8 mouse cellular contexts compared by ENCODE assay signal in the genomic region with DNA sequence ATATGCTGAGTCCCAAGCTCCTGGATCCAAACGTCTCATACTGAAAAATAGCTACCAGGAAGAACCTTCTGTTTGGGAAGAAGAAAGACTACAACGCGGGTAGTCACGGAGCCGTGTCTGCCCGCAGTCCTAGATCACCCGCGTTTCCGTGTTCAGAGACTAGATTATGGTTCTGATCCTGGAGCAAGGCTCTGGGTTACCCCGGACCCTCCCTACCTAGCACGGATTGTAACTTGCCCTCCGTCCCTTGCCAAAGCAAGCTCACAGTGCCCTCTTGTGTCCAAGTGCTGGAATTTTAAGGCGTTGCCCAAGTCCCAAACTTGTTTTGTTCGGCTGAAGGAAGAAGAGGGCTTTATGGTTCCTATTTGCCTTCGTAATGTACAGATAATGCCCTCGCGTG. TPM values are rescaled to one million over a fixed set of nuclear protein-coding genes. Genes with fewer than 3 reads are reported as not detected.
DNase-seq lines count a peak whose midpoint lies in the region; ATAC-seq and TF ChIP-seq lines count a peak whose summit lies in the region.

No protein-coding gene starts in this region.

- no peaks in the 10 kb centered on the region for H3K36me3 ChIP-seq in lung, embryonic 15.5 days

- ATAC-seq in Patski, result peak; percentile 69
- peak; percentile 67 for ATAC-seq in frontal cortex, adult (ENCODE audit: low TSS enrichment)
- ATAC-seq in hematopoietic stem cell, adult 5-6 weeks (replicated peaks in 1 of 2; ENCODE audit: insufficient read depth in 1 of 2, low FRiP score in 2 of 2, low TSS enrichment in 1 of 2, low read depth in 1 of 2, poor library complexity in 2 of 2, severe bottlenecking in 2 of 2), result peak; percentile 81 to 90
- ATAC-seq in lung, embryonic 15.5 days (ENCODE audit: borderline replicate concordance, extremely low read depth, low FRiP score, low TSS enrichment), result peak; percentile 31; the same call in 1 of the 2 replicates
- no peak for ATAC-seq in erythroid progenitor cell, adult 5-6 weeks (replicated peaks; ENCODE audit: low FRiP score, poor library complexity, severe bottlenecking)

- H3K4me1 ChIP-seq in cerebellum, adult 2 months (ENCODE audit: control insufficient read depth, insufficient read depth, low read length), result no peaks in the 10 kb centered on the region
- H3K4me1 ChIP-seq in lung, embryonic 15.5 days, result peaks cover 22% of the 10 kb centered on the region

- no peaks in the 10 kb centered on the region for H3K9me3 ChIP-seq in lung, embryonic 15.5 days

- peak; percentile 94 for TF ChIP-seq CTCF in Patski (IDR thresholded peaks at IDR 0.05)
- TF ChIP-seq CTCF in cerebellum, adult 2 months (IDR thresholded peaks at IDR 0.05; ENCODE audit: borderline replicate concordance, insufficient read depth, low read depth, low read length), result peak; percentile 97

- no peak overlapping the region for H3K9ac ChIP-seq in lung, embryonic 15.5 days

- peak overlapping the region; percentile 96 for H3K4me2 ChIP-seq in lung, embryonic 15.5 days

- H3K27ac ChIP-seq in cerebellum, adult 2 months (ENCODE audit: insufficient read depth, low read length), result no peak overlapping the region
- no peak overlapping the region for H3K27ac ChIP-seq in lung, embryonic 15.5 days

- 2% methylated on average over 17 of the region's 17 CpGs for WGBS in cerebellum, adult 2 months
- WGBS in lung, embryonic 15.5 days, result 2% methylated on average over 17 of the region's 17 CpGs

- DNase-seq in Patski (ENCODE audit: low read depth, low spot score), result peak; percentile 17
- peak; percentile 60 to 64 for DNase-seq in cerebellum, adult 2 months
- DNase-seq in layer of hippocampus, adult 8-10 months (ENCODE audit: low spot score in 2 of 2), result peak; percentile 64 to 74
- DNase-seq in ovary, postnatal 36 days (ENCODE audit: low spot score), result peak; percentile 58

- H3K27me3 ChIP-seq in Patski, result peaks cover 51% of the 10 kb centered on the region
- peaks cover 2% of the 10 kb centered on the region; the same call in 1 of the 2 replicates for H3K27me3 ChIP-seq in cerebellum, adult 2 months (ENCODE audit: control insufficient read depth, insufficient read depth, low read length)
- H3K27me3 ChIP-seq in lung, embryonic 15.5 days, result no peaks in the 10 kb centered on the region

- TF ChIP-seq POLR2A in cerebellum, adult 2 months (IDR thresholded peaks at IDR 0.05; ENCODE audit: borderline replicate concordance, insufficient read depth, low read length), result no peak

- CTCF ChIA-PET in Patski (lab: Charles Lee), result interaction anchor here (0.6 to 1.9 kb wide), 7 partner anchors 9 to 106 kb away, joined by 3 to 7 read pairs (median 3); no protein-coding TSS in a partner anchor

- POLR2A ChIA-PET in Patski (lab: Charles Lee), result no interaction called here

- H3K4me3 ChIP-seq in cerebellum, adult 2 months (replicated peaks; ENCODE audit: insufficient read depth, low read depth, low read length), result peak overlapping the region; percentile 1
- H3K4me3 ChIP-seq in lung, embryonic 15.5 days, result peak overlapping the region; percentile 23

- in situ Hi-C loops in Patski (cut with MboI; ENCODE audit: low pct_unique_long_range_greater_than_20kb), result loop anchor here (10.0 kb wide), 2 partner anchors 622 to 882 kb away; no protein-coding TSS in a partner anchor

RNA-seq across cellular contexts. Expression of a gene that starts 1.9 kb away (rescaled TPM):
- 0.08 TPM for polyA plus RNA-seq in Patski (2021)
- 3.2 and 3.8 TPM in 2 replicates for polyA plus RNA-seq in cerebellum, adult 2 months (2012; rRNA removed)
- total RNA-seq in hematopoietic stem cell, adult 5-6 weeks (2017), result 0.05 and 0.13 TPM in 2 replicates
- 10 to 100 TPM; 15.4 to 17.0 (median 16.5) TPM for total RNA-seq in layer of hippocampus, adult 8-10 months (2022)
- polyA plus RNA-seq in lung, embryonic 15.5 days (2015; fragmentation: Nextera tagmentation; extraction: Ambion mirVana), result 9.1 and 9.5 TPM in 2 replicates
- total RNA-seq in erythroid progenitor cell, adult 5-6 weeks (2015; ENCODE audit: low replicate concordance), result not detected in 2 replicates
- not detected in 2 replicates for total RNA-seq in erythroid progenitor cell, adult 5-6 weeks (2017; ENCODE audit: low replicate concordance)

Comparison
In these comparisons a context has a peak if more than half of its experiments do, and no peak if none do; other contexts are left out.
1. DNase-seq: peak in every context shown above with its lines; median percentile 69 in layer of hippocampus, adult 8-10 months; 62 in cerebellum, adult 2 months; 58 in ovary, postnatal 36 days; 17 in Patski.
2. RNA of a gene that starts 1.9 kb away (total RNA-seq): 15.4 to 17.0 TPM in layer of hippocampus, adult 8-10 months; 0.05 to 0.13 TPM in hematopoietic stem cell, adult 5-6 weeks and not detected in erythroid progenitor cell, adult 5-6 weeks; every median in the first group is over 10 times any median in the second.